Mouse (Mus musculus) adrenal gland, adult 18-20 months (tissue): ENCODE data around the gene Gria3. TPM values are rescaled to one million over a fixed set of nuclear protein-coding genes. Genes with fewer than 3 reads are reported as not detected.

ENCODE experiments used
- DNase-seq, 2 experiments: peaks; one replicate each; pipeline ENCODE4 v3.0.0; 2021 to 2022; ENCODE audit warnings: low spot score in 2 of 2
- long read RNA-seq, 2 experiments: library from polyadenylated mRNA; stranded (forward); transcript quantifications; one replicate each; pipeline ENCODE4 v2.0.0; 2021
- total RNA-seq, 2 experiments: library from RNA; stranded (reverse); gene quantifications; 1 replicate in 1 of 2; 2 replicates in 1 of 2; pipeline ENCODE4 v1.2.3; 2021

Gria3 gene
- 10 to 100 TPM; 12.5 to 22.7 TPM for total RNA-seq
- long read RNA-seq, experiment 1, full-length matches to known transcripts = 7 of 9 reads
- long read RNA-seq, experiment 1, partial matches to known transcripts = 0 of 9 reads
- long read RNA-seq, experiment 1, other reads (novel, unspliced or antisense) = 2 of 9 reads
- long read RNA-seq, experiment 2, full-length matches to known transcripts = 9 of 12 reads
- long read RNA-seq, experiment 2, partial matches to known transcripts = 1 of 12 reads
- long read RNA-seq, experiment 2, other reads (novel, unspliced or antisense) = 2 of 12 reads

GRCm38 (mm10) chrX:41400058-41400904 lies at the start of gene Gria3:
TSS of gene Gria3 (plus strand) at chrX:41400854.
- peak in 1 of 2 experiments; percentile 12 for DNase-seq

- no peak for DNase-seq
Measured at GRCm38 (mm10) chrX:41387086-41387485, 13.6 kb upstream of the Gria3 start.

GRCm38 (mm10) chrX:41389079-41389478 lies 11.6 kb upstream of the Gria3 start:
- no peak for DNase-seq

- no peak for DNase-seq
Measured at GRCm38 (mm10) chrX:41398482-41398881, 2.2 kb upstream of the Gria3 start.

- DNase-seq = peak in 1 of 2 experiments; percentile 9
Measured at GRCm38 (mm10) chrX:41401186-41401585, 532 bp downstream of the Gria3 start.

GRCm38 (mm10) chrX:41401590-41402240 lies 1.1 kb downstream of the Gria3 start:
- peak in 1 of 2 experiments; percentile 31 for DNase-seq

- DNase-seq = no peak
Measured at GRCm38 (mm10) chrX:41402656-41403055, 2.0 kb downstream of the Gria3 start.

- DNase-seq = no peak
Measured at GRCm38 (mm10) chrX:41406288-41406687, 5.6 kb downstream of the Gria3 start.

- peak in 1 of 2 experiments; percentile 46 for DNase-seq
Measured at GRCm38 (mm10) chrX:41409791-41410190, 9.1 kb downstream of the Gria3 start.

- no peak for DNase-seq
Measured at GRCm38 (mm10) chrX:41425651-41426050, 25.0 kb downstream of the Gria3 start.

- DNase-seq = no peak
Measured at GRCm38 (mm10) chrX:41428011-41428410, 27.4 kb downstream of the Gria3 start.

GRCm38 (mm10) chrX:41435541-41435940 lies 34.9 kb downstream of the Gria3 start:
- peak in 1 of 2 experiments; percentile 24 for DNase-seq

- no peak for DNase-seq
Measured at GRCm38 (mm10) chrX:41438841-41439240, 38.2 kb downstream of the Gria3 start.

- no peak for DNase-seq
Measured at GRCm38 (mm10) chrX:41448876-41449275, 48.2 kb downstream of the Gria3 start.

- no peak for DNase-seq
Measured at GRCm38 (mm10) chrX:41477486-41477885, 76.8 kb downstream of the Gria3 start.

GRCm38 (mm10) chrX:41496528-41496927 lies 95.9 kb downstream of the Gria3 start:
- no peak for DNase-seq

- DNase-seq = no peak
Measured at GRCm38 (mm10) chrX:41505371-41505770, 104.7 kb downstream of the Gria3 start.

- no peak for DNase-seq
Measured at GRCm38 (mm10) chrX:41507959-41508358, 107.3 kb downstream of the Gria3 start.

- DNase-seq = no peak
Measured at GRCm38 (mm10) chrX:41514982-41515381, 114.3 kb downstream of the Gria3 start.

GRCm38 (mm10) chrX:41532511-41532910 lies 131.9 kb downstream of the Gria3 start:
- no peak for DNase-seq

- no peak for DNase-seq
Measured at GRCm38 (mm10) chrX:41535886-41536285, 135.2 kb downstream of the Gria3 start.
